Mouse (Mus musculus): ENCODE results near the gene Brinp3. TPM values are rescaled to one million over a fixed set of nuclear protein-coding genes. Genes with fewer than 3 reads are reported as not detected.
"Not testable (repeated sequence)": the region's sequence is repeated elsewhere in the genome, so short reads cannot be mapped to it uniquely, and the experiment has no call there.

Gene Brinp3
- total RNA-seq (2017): not detected in 3 replicates

- ATAC-seq (replicated peaks; ENCODE audit: insufficient number of reproducible peaks, low FRiP score, low TSS enrichment, poor library complexity, severe bottlenecking): no peak
These were observed at the start of gene Brinp3 for GRCm38 (mm10) chr1:146494681-146495331. Brinp3 (plus strand) TSS chr1:146494760.

- ATAC-seq (replicated peaks; ENCODE audit: insufficient number of reproducible peaks, low FRiP score, low TSS enrichment, poor library complexity, severe bottlenecking): no peak
These were observed 339 bp upstream of the Brinp3 start for GRCm38 (mm10) chr1:146494221-146494620.

GRCm38 (mm10) chr1:146495386-146495785, 826 bp downstream of the Brinp3 start:
- no peak for ATAC-seq (replicated peaks; ENCODE audit: insufficient number of reproducible peaks, low FRiP score, low TSS enrichment, poor library complexity, severe bottlenecking)

GRCm38 (mm10) chr1:146497381-146498081, 3.0 kb downstream of the Brinp3 start:
- ATAC-seq (replicated peaks; ENCODE audit: insufficient number of reproducible peaks, low FRiP score, low TSS enrichment, poor library complexity, severe bottlenecking): no peak

GRCm38 (mm10) chr1:146498085-146498779, 3.7 kb downstream of the Brinp3 start:
- ATAC-seq (replicated peaks; ENCODE audit: insufficient number of reproducible peaks, low FRiP score, low TSS enrichment, poor library complexity, severe bottlenecking): no peak

- no peak for ATAC-seq (replicated peaks; ENCODE audit: insufficient number of reproducible peaks, low FRiP score, low TSS enrichment, poor library complexity, severe bottlenecking)
These were observed 4.2 kb downstream of the Brinp3 start for GRCm38 (mm10) chr1:146498780-146499114.

GRCm38 (mm10) chr1:146515377-146515776, 20.8 kb downstream of the Brinp3 start:
- no peak for ATAC-seq (replicated peaks; ENCODE audit: insufficient number of reproducible peaks, low FRiP score, low TSS enrichment, poor library complexity, severe bottlenecking)

- ATAC-seq (replicated peaks; ENCODE audit: insufficient number of reproducible peaks, low FRiP score, low TSS enrichment, poor library complexity, severe bottlenecking): no peak
These were observed 29.4 kb downstream of the Brinp3 start for GRCm38 (mm10) chr1:146523727-146524573.

- ATAC-seq (replicated peaks; ENCODE audit: insufficient number of reproducible peaks, low FRiP score, low TSS enrichment, poor library complexity, severe bottlenecking): no peak
These were observed 34.0 kb downstream of the Brinp3 start for GRCm38 (mm10) chr1:146528572-146528971.

- ATAC-seq (replicated peaks; ENCODE audit: insufficient number of reproducible peaks, low FRiP score, low TSS enrichment, poor library complexity, severe bottlenecking): no peak
These were observed 52.4 kb downstream of the Brinp3 start for GRCm38 (mm10) chr1:146546847-146547428.

GRCm38 (mm10) chr1:146556982-146557381, 62.4 kb downstream of the Brinp3 start:
- no peak for ATAC-seq (replicated peaks; ENCODE audit: insufficient number of reproducible peaks, low FRiP score, low TSS enrichment, poor library complexity, severe bottlenecking)

- ATAC-seq (replicated peaks; ENCODE audit: insufficient number of reproducible peaks, low FRiP score, low TSS enrichment, poor library complexity, severe bottlenecking): no peak
These were observed 67.6 kb downstream of the Brinp3 start for GRCm38 (mm10) chr1:146562144-146562543.

- ATAC-seq (replicated peaks; ENCODE audit: insufficient number of reproducible peaks, low FRiP score, low TSS enrichment, poor library complexity, severe bottlenecking): no peak
These were observed 89.6 kb downstream of the Brinp3 start for GRCm38 (mm10) chr1:146584181-146584580.

GRCm38 (mm10) chr1:146632895-146633294, 138.3 kb downstream of the Brinp3 start:
- no peak for ATAC-seq (replicated peaks; ENCODE audit: insufficient number of reproducible peaks, low FRiP score, low TSS enrichment, poor library complexity, severe bottlenecking)

- ATAC-seq (replicated peaks; ENCODE audit: insufficient number of reproducible peaks, low FRiP score, low TSS enrichment, poor library complexity, severe bottlenecking): no peak
These were observed 162.7 kb downstream of the Brinp3 start for GRCm38 (mm10) chr1:146657214-146657613.

GRCm38 (mm10) chr1:146700724-146701123, 206.2 kb downstream of the Brinp3 start:
- ATAC-seq (replicated peaks; ENCODE audit: insufficient number of reproducible peaks, low FRiP score, low TSS enrichment, poor library complexity, severe bottlenecking): no peak

GRCm38 (mm10) chr1:146719556-146719955, 225.0 kb downstream of the Brinp3 start:
- ATAC-seq (replicated peaks; ENCODE audit: insufficient number of reproducible peaks, low FRiP score, low TSS enrichment, poor library complexity, severe bottlenecking): no peak

- ATAC-seq (replicated peaks; ENCODE audit: insufficient number of reproducible peaks, low FRiP score, low TSS enrichment, poor library complexity, severe bottlenecking): not testable (repeated sequence)
These were observed 230.4 kb downstream of the Brinp3 start for GRCm38 (mm10) chr1:146724784-146725513.

All from monocyte, adult 5-6 weeks (primary cell).